Mouse (Mus musculus) ES-Bruce4 (cell line): Measurements from ENCODE around the gene Dcaf5.

Experiments
- CTCF ChIP-seq: IDR thresholded peaks from one replicate; pipeline ENCODE4 v1.8.1; 2011; ENCODE audit warnings: low read depth, low read length
- EP300 ChIP-seq: IDR thresholded peaks from 2 replicates; pipeline ENCODE4 v1.6.1; 2011; ENCODE audit warnings: low read depth, low read length; ENCODE audit not compliant: insufficient read depth
- POLR2A ChIP-seq: IDR thresholded peaks from one replicate; pipeline ENCODE4 v1.8.1; 2011; ENCODE audit warnings: low read length; ENCODE audit not compliant: insufficient read depth

- TF ChIP-seq CTCF = no peak
- no peak for TF ChIP-seq POLR2A
- no peak for TF ChIP-seq EP300
Observed at GRCm38 (mm10) chr12:80473731-80474130, 37.3 kb upstream of the Dcaf5 start.
